Mouse (Mus musculus): ENCODE measurements around the gene Cypt3. TPM values are rescaled to one million over a fixed set of nuclear protein-coding genes. Genes with fewer than 3 reads are reported as not detected.

Cypt3 gene
- polyA plus RNA-seq (2017; shearing (Covaris generic)) = not detected

GRCm38 (mm10) chrX:153558293-153558692 lies at the start of gene Cypt3:
TSS of gene Cypt3 (plus strand) at chrX:153558593.

Other genes starting within 250 kb of the Cypt3 start
- 2.6 TPM for gene Ubqln2, start 60.4 kb upstream of the Cypt3 start, polyA plus RNA-seq (2017; shearing (Covaris generic))
- 1.3 TPM for gene Kctd12b, start 137.8 kb downstream of the Cypt3 start, polyA plus RNA-seq (2017; shearing (Covaris generic))
- 77.0 TPM for gene Nbdy, start 165.0 kb downstream of the Cypt3 start, polyA plus RNA-seq (2017; shearing (Covaris generic))

Data from inflammation-experienced regulatory T-cells, adult 16 weeks (primary cell).